In genomic region chr12:109398473-109398872, GRCm38 (mm10) we compare ENCODE assay signal across 17 mouse cellular contexts. TPM values are rescaled to one million over a fixed set of nuclear protein-coding genes. Genes with fewer than 3 reads are reported as not detected.
DNase-seq lines count a peak whose midpoint lies in the region; ATAC-seq and TF ChIP-seq lines count a peak whose summit lies in the region.
"Had no signal": no experiment of that assay in that cellular context is flagged by ENCODE, and none has a peak within 500 bp of the region (broad histone marks: within the 10 kb centered on the region; RNA-seq: fewer than 3 reads in every experiment).

No protein-coding gene starts in this region.

- H3K4me1 ChIP-seq in hindbrain, embryonic 13.5 days (replicated peaks), result peaks cover 70% of the 10 kb centered on the region
- peaks cover 32% of the 10 kb centered on the region for H3K4me1 ChIP-seq in hindbrain, embryonic 14.5 days (replicated peaks; ENCODE audit: control insufficient read depth, insufficient read depth, low read length)
- H3K4me1 ChIP-seq in stomach, embryonic 14.5 days (ENCODE audit: control insufficient read depth, insufficient read depth, low read length), result peaks cover 53% of the 10 kb centered on the region
- H3K4me1 ChIP-seq in stomach, postnatal 0 days (replicated peaks; ENCODE audit: control insufficient read depth, insufficient read depth), result peaks cover 7% of the 10 kb centered on the region; the same call in 1 of the 2 replicates
- peaks cover 61% of the 10 kb centered on the region for H3K4me1 ChIP-seq in intestine, embryonic 16.5 days (ENCODE audit: control insufficient read depth, insufficient read depth, low read length)
- H3K4me1 ChIP-seq in stomach, embryonic 16.5 days (ENCODE audit: control insufficient read depth, insufficient read depth, low read length), result peaks cover 52% of the 10 kb centered on the region
- H3K4me1 ChIP-seq in thymus, adult 2 months (replicated peaks; ENCODE audit: control insufficient read depth, insufficient read depth, low read length), result no peaks in the 10 kb centered on the region

- no peak overlapping the region for H3K4me2 ChIP-seq in hindbrain, embryonic 13.5 days
- H3K4me2 ChIP-seq in hindbrain, embryonic 14.5 days (replicated peaks), result no peak overlapping the region
- H3K4me2 ChIP-seq in stomach, embryonic 14.5 days (replicated peaks; ENCODE audit: low read depth, low read length), result no peak overlapping the region
- no peak overlapping the region for H3K4me2 ChIP-seq in stomach, postnatal 0 days (replicated peaks; ENCODE audit: low read depth)
- H3K4me2 ChIP-seq in intestine, embryonic 16.5 days (ENCODE audit: low read depth, low read length), result no peak overlapping the region
- H3K4me2 ChIP-seq in stomach, embryonic 16.5 days (ENCODE audit: low read depth, low read length), result no peak overlapping the region
- H3K4me2 ChIP-seq: embryonic facial prominence, embryonic 12.5 days; hindbrain, embryonic 12.5 days; liver, embryonic 15.5 days had no signal

- TF ChIP-seq POLR2A in thymus, adult 2 months (IDR thresholded peaks at IDR 0.05; ENCODE audit: control insufficient read depth, extremely low read depth, insufficient read depth, low read length, poor library complexity), result no peak

- no peaks in the 10 kb centered on the region for H3K9me3 ChIP-seq in hindbrain, embryonic 13.5 days
- no peaks in the 10 kb centered on the region for H3K9me3 ChIP-seq in hindbrain, embryonic 14.5 days (ENCODE audit: control insufficient read depth, low read length)
- H3K9me3 ChIP-seq in stomach, embryonic 14.5 days (ENCODE audit: control insufficient read depth, low read depth, low read length), result no peaks in the 10 kb centered on the region
- H3K9me3 ChIP-seq in stomach, postnatal 0 days (ENCODE audit: control insufficient read depth, low read length), result no peaks in the 10 kb centered on the region
- H3K9me3 ChIP-seq in intestine, embryonic 16.5 days (ENCODE audit: control insufficient read depth, low read length), result no peaks in the 10 kb centered on the region
- no peaks in the 10 kb centered on the region for H3K9me3 ChIP-seq in stomach, embryonic 16.5 days (replicated peaks; ENCODE audit: control insufficient read depth, low read length)
- H3K9me3 ChIP-seq: embryonic facial prominence, embryonic 12.5 days; hindbrain, embryonic 12.5 days; liver, embryonic 15.5 days; neural tube, embryonic 12.5 days had no signal

- no peak for TF ChIP-seq EP300 in stomach, postnatal 0 days (optimal IDR thresholded peaks at IDR 0.05)

- H3K27ac ChIP-seq in hindbrain, embryonic 13.5 days, result no peak overlapping the region
- no peak overlapping the region for H3K27ac ChIP-seq in hindbrain, embryonic 14.5 days
- peak overlapping the region; percentile 86 for H3K27ac ChIP-seq in stomach, embryonic 14.5 days (ENCODE audit: low read length)
- no peak overlapping the region for H3K27ac ChIP-seq in stomach, postnatal 0 days (replicated peaks)
- H3K27ac ChIP-seq in intestine, embryonic 16.5 days (ENCODE audit: low read length), result peak overlapping the region; percentile 73
- H3K27ac ChIP-seq in stomach, embryonic 16.5 days (ENCODE audit: low read length), result peak overlapping the region; percentile 96; the same call in 1 of the 2 replicates
- H3K27ac ChIP-seq in thymus, adult 2 months (ENCODE audit: control insufficient read depth, insufficient read depth, low read length), result no peak overlapping the region
- H3K27ac ChIP-seq: embryonic facial prominence, embryonic 12.5 days; hindbrain, embryonic 12.5 days; neural tube, embryonic 12.5 days had no signal

- H3K9ac ChIP-seq in hindbrain, embryonic 13.5 days, result 0 out of 2 replicates have a peak overlapping the region, but pooled peaks have one; percentile 29
- no peak overlapping the region for H3K9ac ChIP-seq in hindbrain, embryonic 14.5 days
- H3K9ac ChIP-seq in stomach, embryonic 14.5 days (replicated peaks; ENCODE audit: low read depth, low read length), result no peak overlapping the region
- no peak overlapping the region for H3K9ac ChIP-seq in stomach, postnatal 0 days (ENCODE audit: low read length)
- peak overlapping the region; percentile 8; the same call in 1 of the 2 replicates for H3K9ac ChIP-seq in intestine, embryonic 16.5 days (ENCODE audit: low read depth, low read length)
- no peak overlapping the region for H3K9ac ChIP-seq in stomach, embryonic 16.5 days (ENCODE audit: low read length)
- H3K9ac ChIP-seq: embryonic facial prominence, embryonic 12.5 days; hindbrain, embryonic 12.5 days; liver, embryonic 15.5 days; neural tube, embryonic 12.5 days had no signal

- 87% methylated on average over 7 of the region's 7 CpGs for whole genome bisulfite sequencing in hindbrain, embryonic 13.5 days
- 81% methylated on average over 7 of the region's 7 CpGs for WGBS in hindbrain, embryonic 14.5 days
- WGBS in stomach, embryonic 14.5 days, result 67% methylated on average over 7 of the region's 7 CpGs
- WGBS in stomach, postnatal 0 days, result 82% methylated on average over 7 of the region's 7 CpGs
- WGBS in intestine, embryonic 16.5 days, result 74% methylated on average over 7 of the region's 7 CpGs
- WGBS in stomach, embryonic 16.5 days, result 77% methylated on average over 7 of the region's 7 CpGs
- WGBS in thymus, adult 2 months, result 63% methylated on average over 7 of the region's 7 CpGs

- ATAC-seq in hindbrain, embryonic 13.5 days (ENCODE audit: low FRiP score), result no peak
- no peak for ATAC-seq in hindbrain, embryonic 14.5 days (ENCODE audit: low FRiP score)
- no peak for ATAC-seq in stomach, embryonic 14.5 days (ENCODE audit: insufficient number of reproducible peaks, insufficient read depth, low FRiP score, low read depth)
- ATAC-seq in stomach, postnatal 0 days (ENCODE audit: low FRiP score, low TSS enrichment), result no peak
- no peak for ATAC-seq in intestine, embryonic 16.5 days
- ATAC-seq in stomach, embryonic 16.5 days (ENCODE audit: insufficient read depth, low FRiP score), result no peak
- ATAC-seq: forebrain, embryonic 16.5 days had no signal

- no peaks in the 10 kb centered on the region for H3K36me3 ChIP-seq in hindbrain, embryonic 13.5 days
- no peaks in the 10 kb centered on the region for H3K36me3 ChIP-seq in hindbrain, embryonic 14.5 days (replicated peaks; ENCODE audit: control insufficient read depth, insufficient read depth)
- H3K36me3 ChIP-seq in stomach, embryonic 14.5 days (ENCODE audit: control insufficient read depth, insufficient read depth, low read length), result no peaks in the 10 kb centered on the region
- no peaks in the 10 kb centered on the region for H3K36me3 ChIP-seq in stomach, postnatal 0 days (ENCODE audit: control insufficient read depth, insufficient read depth, low read length)
- H3K36me3 ChIP-seq in intestine, embryonic 16.5 days (ENCODE audit: control insufficient read depth, insufficient read depth, low read length), result no peaks in the 10 kb centered on the region
- no peaks in the 10 kb centered on the region for H3K36me3 ChIP-seq in stomach, embryonic 16.5 days (ENCODE audit: control insufficient read depth, insufficient read depth, low read length)
- no peaks in the 10 kb centered on the region for H3K36me3 ChIP-seq in thymus, adult 2 months (ENCODE audit: control insufficient read depth, insufficient read depth, low read length)
- H3K36me3 ChIP-seq: embryonic facial prominence, embryonic 12.5 days; hindbrain, embryonic 12.5 days; liver, embryonic 15.5 days; neural tube, embryonic 12.5 days had no signal

- H3K4me3 ChIP-seq in hindbrain, embryonic 13.5 days, result no peak overlapping the region
- no peak overlapping the region for H3K4me3 ChIP-seq in hindbrain, embryonic 14.5 days (replicated peaks; ENCODE audit: low read length)
- no peak overlapping the region for H3K4me3 ChIP-seq in stomach, embryonic 14.5 days (ENCODE audit: low read depth, low read length)
- H3K4me3 ChIP-seq in stomach, postnatal 0 days (ENCODE audit: low read depth, low read length), result no peak overlapping the region
- H3K4me3 ChIP-seq in intestine, embryonic 16.5 days (ENCODE audit: low read length), result no peak overlapping the region
- no peak overlapping the region for H3K4me3 ChIP-seq in stomach, embryonic 16.5 days (replicated peaks; ENCODE audit: low read length)
- H3K4me3 ChIP-seq in thymus, adult 2 months (ENCODE audit: control insufficient read depth, insufficient read depth, low read length), result no peak overlapping the region
- H3K4me3 ChIP-seq: embryonic facial prominence, embryonic 12.5 days; hindbrain, embryonic 12.5 days; liver, embryonic 15.5 days; neural tube, embryonic 12.5 days had no signal

- TF ChIP-seq CTCF in stomach, postnatal 0 days (IDR thresholded peaks at IDR 0.05; ENCODE audit: low read depth), result no peak
- TF ChIP-seq CTCF in thymus, adult 2 months (IDR thresholded peaks at IDR 0.05; ENCODE audit: borderline replicate concordance, control insufficient read depth, extremely low read depth, insufficient read depth, low read length, poor library complexity), result no peak

- no peaks in the 10 kb centered on the region for H3K27me3 ChIP-seq in hindbrain, embryonic 13.5 days
- H3K27me3 ChIP-seq in hindbrain, embryonic 14.5 days (ENCODE audit: control insufficient read depth, insufficient read depth, low read length), result no peaks in the 10 kb centered on the region
- no peaks in the 10 kb centered on the region for H3K27me3 ChIP-seq in stomach, embryonic 14.5 days (ENCODE audit: control insufficient read depth, insufficient read depth, low read length)
- H3K27me3 ChIP-seq in stomach, postnatal 0 days (ENCODE audit: control insufficient read depth, insufficient read depth, low read length), result no peaks in the 10 kb centered on the region
- no peaks in the 10 kb centered on the region for H3K27me3 ChIP-seq in intestine, embryonic 16.5 days (replicated peaks; ENCODE audit: control insufficient read depth, insufficient read depth, low read length)
- no peaks in the 10 kb centered on the region for H3K27me3 ChIP-seq in stomach, embryonic 16.5 days (ENCODE audit: control insufficient read depth, insufficient read depth, low read length)
- no peaks in the 10 kb centered on the region for H3K27me3 ChIP-seq in thymus, adult 2 months (ENCODE audit: control insufficient read depth, insufficient read depth, low read length)
- H3K27me3 ChIP-seq: embryonic facial prominence, embryonic 12.5 days; hindbrain, embryonic 12.5 days had no signal

- no peak for DNase-seq in hindbrain, embryonic 14.5 days (ENCODE audit: low spot score)
- no peak for DNase-seq in stomach, postnatal 0 days (ENCODE audit: low spot score)
- no peak for DNase-seq in thymus, adult 2 months
- no peak for DNase-seq in layer of hippocampus, adult 18-20 months (ENCODE audit: low spot score in 2 of 2)
- DNase-seq: cerebellum, adult 8-10 months; kidney, adult 18-20 months; kidney, postnatal 10 days; thymus, postnatal 4 days had no signal

RNA-seq across cellular contexts. Expression of gene Dlk1, which starts 54.1 kb away (rescaled TPM):
- 88.0 and 102 TPM in 2 replicates for polyA plus RNA-seq in hindbrain, embryonic 13.5 days (2015; fragmentation: Nextera tagmentation; extraction: Ambion mirVana)
- 62.6 and 73.4 TPM in 2 replicates for polyA plus RNA-seq in hindbrain, embryonic 14.5 days (2014; fragmentation: Nextera tagmentation; extraction: Ambion mirVana)
- 477 and 553 TPM in 2 replicates for polyA plus RNA-seq in stomach, embryonic 14.5 days (2014; fragmentation: Nextera tagmentation; extraction: Ambion mirVana)
- 183 and 187 TPM in 2 replicates for polyA plus RNA-seq in stomach, postnatal 0 days (2015; fragmentation: Nextera tagmentation; extraction: Ambion mirVana)
- 325 and 385 TPM in 2 replicates for polyA plus RNA-seq in intestine, embryonic 16.5 days (2015; fragmentation: Nextera tagmentation; extraction: Ambion mirVana)
- 449 and 542 TPM in 2 replicates for polyA plus RNA-seq in stomach, embryonic 16.5 days (2015; fragmentation: Nextera tagmentation; extraction: Ambion mirVana)
- 2.2 and 4.1 TPM in 2 replicates for polyA plus RNA-seq in thymus, adult 2 months (2012; rRNA removed)
- 10 to 100 TPM in 1 of 2 experiments, 1 to 10 TPM in 1; 10.0 to 12.9 TPM for total RNA-seq in layer of hippocampus, adult 18-20 months (2021)

Comparison
In these comparisons a context has a peak if more than half of its experiments do, and no peak if none do; other contexts are left out.
1. H3K27ac ChIP-seq: peak in stomach, embryonic 14.5 days (single experiment), intestine, embryonic 16.5 days (single experiment) and stomach, embryonic 16.5 days (single experiment); none in hindbrain, embryonic 13.5 days (single experiment), hindbrain, embryonic 14.5 days (single experiment), stomach, postnatal 0 days (single experiment) and thymus, adult 2 months (single experiment).
2. H3K9ac ChIP-seq: peak in hindbrain, embryonic 13.5 days (single experiment) and intestine, embryonic 16.5 days (single experiment); none in hindbrain, embryonic 14.5 days (single experiment), stomach, embryonic 14.5 days (single experiment), stomach, postnatal 0 days (single experiment) and stomach, embryonic 16.5 days (single experiment).
3. RNA of gene Dlk1, which starts 54.1 kb away (polyA plus RNA-seq): 449 to 542 TPM in stomach, embryonic 16.5 days, 477 to 553 TPM in stomach, embryonic 14.5 days, 325 to 385 TPM in intestine, embryonic 16.5 days, 183 to 187 TPM in stomach, postnatal 0 days, 88.0 to 102 TPM in hindbrain, embryonic 13.5 days and 62.6 to 73.4 TPM in hindbrain, embryonic 14.5 days; 2.2 to 4.1 TPM in thymus, adult 2 months; every median in the first group is over 10 times any median in the second.